Comparison of ENCODE assay signal across 13 mouse cellular contexts in the genomic region with DNA sequence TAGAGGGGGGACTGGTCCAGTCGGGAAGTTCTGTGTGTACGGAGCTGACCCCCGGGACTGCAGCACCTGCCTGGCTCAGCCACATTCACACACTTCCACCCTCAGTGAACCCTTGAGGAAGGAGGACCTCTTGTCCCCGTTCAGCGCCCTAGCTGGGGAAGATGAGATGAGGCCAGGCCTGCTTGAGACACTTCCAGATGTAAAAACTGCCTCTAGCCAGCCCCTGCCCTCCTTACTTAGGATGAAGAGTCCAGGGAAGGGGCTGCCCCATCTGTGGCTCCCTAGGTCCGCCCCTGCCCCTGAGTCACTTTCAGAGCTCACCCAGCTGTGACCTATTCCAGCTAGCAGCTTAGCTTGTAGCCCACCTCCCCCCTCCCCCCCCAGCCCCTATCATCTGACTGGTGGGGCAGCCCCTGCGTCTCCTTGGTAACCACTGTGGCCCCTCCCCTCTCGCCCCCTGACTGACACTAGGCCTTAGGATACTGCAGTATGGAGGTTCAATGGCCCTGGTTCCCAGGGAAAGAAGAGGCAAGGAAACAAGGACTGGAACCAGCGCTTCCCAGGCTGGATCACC. TPM values are rescaled to one million over a fixed set of nuclear protein-coding genes. Genes with fewer than 3 reads are reported as not detected.
DNase-seq lines count a peak whose midpoint lies in the region; ATAC-seq lines count a peak whose summit lies in the region.
"Had no signal": no experiment of that assay in that cellular context is flagged by ENCODE, and none has a peak within 500 bp of the region (broad histone marks: within the 10 kb centered on the region; RNA-seq: fewer than 3 reads in every experiment).

No protein-coding gene starts in this region.

- no peaks in the 10 kb centered on the region for H3K9me3 ChIP-seq in forebrain, embryonic 11.5 days (ENCODE audit: control insufficient read depth, low read length)
- H3K9me3 ChIP-seq in forebrain, embryonic 14.5 days (replicated peaks; ENCODE audit: control insufficient read depth, low read length) = no peaks in the 10 kb centered on the region
- H3K9me3 ChIP-seq in hindbrain, embryonic 13.5 days = no peaks in the 10 kb centered on the region
- H3K9me3 ChIP-seq in liver, embryonic 12.5 days (replicated peaks) = no peaks in the 10 kb centered on the region
- H3K9me3 ChIP-seq: liver, embryonic 13.5 days had no signal

- no peak overlapping the region for H3K4me3 ChIP-seq in forebrain, embryonic 11.5 days (ENCODE audit: low read depth, low read length)
- no peak overlapping the region for H3K4me3 ChIP-seq in forebrain, embryonic 14.5 days (ENCODE audit: low read depth, low read length)
- no peak overlapping the region for H3K4me3 ChIP-seq in hindbrain, embryonic 13.5 days
- H3K4me3 ChIP-seq in liver, embryonic 12.5 days = no peak overlapping the region
- H3K4me3 ChIP-seq: liver, embryonic 13.5 days had no signal

- 0 out of 2 replicates have a peak overlapping the region, but pooled peaks have one; percentile 21 for H3K27ac ChIP-seq in forebrain, embryonic 11.5 days (ENCODE audit: low read depth, low read length)
- H3K27ac ChIP-seq in forebrain, embryonic 14.5 days (ENCODE audit: low read depth, low read length) = no peak overlapping the region
- peak overlapping the region; percentile 58; the same call in 1 of the 2 replicates for H3K27ac ChIP-seq in hindbrain, embryonic 13.5 days
- H3K27ac ChIP-seq in liver, embryonic 12.5 days = no peak overlapping the region
- H3K27ac ChIP-seq: liver, embryonic 13.5 days; macrophage had no signal

- H3K27me3 ChIP-seq in forebrain, embryonic 11.5 days (ENCODE audit: control insufficient read depth, insufficient read depth, low read length) = no peaks in the 10 kb centered on the region
- no peaks in the 10 kb centered on the region for H3K27me3 ChIP-seq in forebrain, embryonic 14.5 days (replicated peaks; ENCODE audit: control insufficient read depth, insufficient read depth, low read length)
- H3K27me3 ChIP-seq in hindbrain, embryonic 13.5 days = no peaks in the 10 kb centered on the region
- peaks cover 5% of the 10 kb centered on the region; the same call in 1 of the 2 replicates for H3K27me3 ChIP-seq in liver, embryonic 12.5 days (replicated peaks)

- DNase-seq in forebrain, embryonic 11.5 days (ENCODE audit: low spot score) = peak; percentile 79
- DNase-seq in forebrain, embryonic 14.5 days (ENCODE audit: low spot score) = no peak
- DNase-seq in embryo, embryonic 11.5 days (ENCODE audit: low read depth, low spot score) = peak; percentile 32
- peak; percentile 67 for DNase-seq in neural tube, embryonic 10.5 days (ENCODE audit: extremely low spot score, low spot score)
- no peak for DNase-seq in frontal cortex, postnatal 10 days (ENCODE audit: low spot score in 2 of 2)
- no peak for DNase-seq in adrenal gland, postnatal 36 days
- DNase-seq: adrenal gland, adult 8-10 months; cerebellum, adult 11 months; liver, embryonic 13.5 days; thymus, postnatal 4 days had no signal

- H3K4me1 ChIP-seq in forebrain, embryonic 11.5 days (replicated peaks; ENCODE audit: control insufficient read depth, insufficient read depth, low read length) = peaks cover 7% of the 10 kb centered on the region; the same call in 1 of the 2 replicates
- no peaks in the 10 kb centered on the region for H3K4me1 ChIP-seq in forebrain, embryonic 14.5 days (ENCODE audit: control insufficient read depth, insufficient read depth, low read length)
- H3K4me1 ChIP-seq in hindbrain, embryonic 13.5 days (replicated peaks) = peaks cover 29% of the 10 kb centered on the region
- peaks cover 33% of the 10 kb centered on the region for H3K4me1 ChIP-seq in liver, embryonic 12.5 days

- peak; percentile 58; the same call in 1 of the 2 replicates for ATAC-seq in forebrain, embryonic 11.5 days (replicated peaks; ENCODE audit: low FRiP score)
- no peak for ATAC-seq in forebrain, embryonic 14.5 days
- ATAC-seq in hindbrain, embryonic 13.5 days (ENCODE audit: low FRiP score) = 0 out of 2 replicates have a peak, but pooled peaks have one; percentile 15
- no peak for ATAC-seq in liver, embryonic 12.5 days

- peak overlapping the region; percentile 43; the same call in 1 of the 2 replicates for H3K9ac ChIP-seq in forebrain, embryonic 11.5 days (ENCODE audit: low read length)
- no peak overlapping the region for H3K9ac ChIP-seq in forebrain, embryonic 14.5 days (ENCODE audit: low read length)
- H3K9ac ChIP-seq in hindbrain, embryonic 13.5 days = peak overlapping the region; percentile 53
- H3K9ac ChIP-seq in liver, embryonic 12.5 days = no peak overlapping the region
- H3K9ac ChIP-seq: liver, embryonic 13.5 days had no signal

- WGBS in forebrain, embryonic 11.5 days = 8% methylated on average over 9 of the region's 9 CpGs
- WGBS in forebrain, embryonic 14.5 days = 11% methylated on average over 9 of the region's 9 CpGs
- 9% methylated on average over 8 of the region's 9 CpGs for WGBS in hindbrain, embryonic 13.5 days
- WGBS in liver, embryonic 12.5 days (ENCODE audit: insufficient replicate concordance) = 29% methylated on average over 9 of the region's 9 CpGs

- H3K4me2 ChIP-seq in forebrain, embryonic 11.5 days (ENCODE audit: low read depth, low read length, severe bottlenecking) = no peak overlapping the region
- H3K4me2 ChIP-seq in forebrain, embryonic 14.5 days (ENCODE audit: low read length) = no peak overlapping the region
- H3K4me2 ChIP-seq in hindbrain, embryonic 13.5 days = no peak overlapping the region
- H3K4me2 ChIP-seq in liver, embryonic 12.5 days = no peak overlapping the region
- H3K4me2 ChIP-seq: liver, embryonic 13.5 days had no signal

- H3K36me3 ChIP-seq in forebrain, embryonic 11.5 days (ENCODE audit: control insufficient read depth, insufficient read depth, low read length) = no peaks in the 10 kb centered on the region
- 0 out of 2 replicates have a peak, but pooled peaks cover 5% of the 10 kb centered on the region for H3K36me3 ChIP-seq in forebrain, embryonic 14.5 days (ENCODE audit: control insufficient read depth, insufficient read depth, low read length)
- peaks cover 27% of the 10 kb centered on the region for H3K36me3 ChIP-seq in hindbrain, embryonic 13.5 days
- no peaks in the 10 kb centered on the region for H3K36me3 ChIP-seq in liver, embryonic 12.5 days
- H3K36me3 ChIP-seq: liver, embryonic 13.5 days had no signal

RNA-seq across cellular contexts. Expression of gene Csdc2, which starts 6.7 kb away (rescaled TPM):
- 16.6 and 20.1 TPM in 2 replicates for polyA plus RNA-seq in forebrain, embryonic 11.5 days (2014; fragmentation: Nextera tagmentation; extraction: Ambion mirVana)
- polyA plus RNA-seq in forebrain, embryonic 14.5 days (2014; fragmentation: Nextera tagmentation; extraction: Ambion mirVana) = 72.8 and 110 TPM in 2 replicates
- 130 and 137 TPM in 2 replicates for polyA plus RNA-seq in hindbrain, embryonic 13.5 days (2015; fragmentation: Nextera tagmentation; extraction: Ambion mirVana)
- polyA plus RNA-seq in liver, embryonic 12.5 days (2016; fragmentation: Nextera tagmentation; extraction: Ambion mirVana) = 1.8 and 2.5 TPM in 2 replicates
- 10 to 100 TPM; 12.4 to 16.0 TPM for total RNA-seq in adrenal gland, postnatal 36 days (2021)

RNA-seq across cellular contexts. Expression of gene Polr3h, which starts 17.2 kb away (rescaled TPM):
- 65.1 and 80.5 TPM in 2 replicates for polyA plus RNA-seq in forebrain, embryonic 11.5 days (2014; fragmentation: Nextera tagmentation; extraction: Ambion mirVana)
- polyA plus RNA-seq in forebrain, embryonic 14.5 days (2014; fragmentation: Nextera tagmentation; extraction: Ambion mirVana) = 99.6 and 110 TPM in 2 replicates
- polyA plus RNA-seq in hindbrain, embryonic 13.5 days (2015; fragmentation: Nextera tagmentation; extraction: Ambion mirVana) = 73.3 and 76.8 TPM in 2 replicates
- 87.2 and 96.3 TPM in 2 replicates for polyA plus RNA-seq in liver, embryonic 12.5 days (2016; fragmentation: Nextera tagmentation; extraction: Ambion mirVana)
- 10 to 100 TPM; 23.5 to 24.9 TPM for total RNA-seq in adrenal gland, postnatal 36 days (2021)

RNA-seq across cellular contexts. Expression of gene Pmm1, which starts 17.5 kb away (rescaled TPM):
- polyA plus RNA-seq in forebrain, embryonic 11.5 days (2014; fragmentation: Nextera tagmentation; extraction: Ambion mirVana) = 35.1 and 36.9 TPM in 2 replicates
- 92.6 and 93.3 TPM in 2 replicates for polyA plus RNA-seq in forebrain, embryonic 14.5 days (2014; fragmentation: Nextera tagmentation; extraction: Ambion mirVana)
- 62.9 and 65.3 TPM in 2 replicates for polyA plus RNA-seq in hindbrain, embryonic 13.5 days (2015; fragmentation: Nextera tagmentation; extraction: Ambion mirVana)
- polyA plus RNA-seq in liver, embryonic 12.5 days (2016; fragmentation: Nextera tagmentation; extraction: Ambion mirVana) = 24.6 and 28.0 TPM in 2 replicates
- total RNA-seq in adrenal gland, postnatal 36 days (2021) = 10 to 100 TPM; 51.1 to 90.8 TPM

RNA-seq across cellular contexts. Expression of gene 1700029P11Rik, which starts 37.1 kb away (rescaled TPM):
- not detected in 2 replicates for polyA plus RNA-seq in forebrain, embryonic 11.5 days (2014; fragmentation: Nextera tagmentation; extraction: Ambion mirVana)
- polyA plus RNA-seq in forebrain, embryonic 14.5 days (2014; fragmentation: Nextera tagmentation; extraction: Ambion mirVana) = not detected in 2 replicates
- not detected in 2 replicates for polyA plus RNA-seq in hindbrain, embryonic 13.5 days (2015; fragmentation: Nextera tagmentation; extraction: Ambion mirVana)
- polyA plus RNA-seq in liver, embryonic 12.5 days (2016; fragmentation: Nextera tagmentation; extraction: Ambion mirVana) = not detected in 2 replicates
- not detected for total RNA-seq in adrenal gland, postnatal 36 days (2021)
- total RNA-seq: adrenal gland, adult 8-10 months had no signal
- polyA plus RNA-seq: liver, embryonic 13.5 days; macrophage had no signal

RNA-seq across cellular contexts. Expression of gene Xrcc6, which starts 44.4 kb away (rescaled TPM):
- polyA plus RNA-seq in forebrain, embryonic 11.5 days (2014; fragmentation: Nextera tagmentation; extraction: Ambion mirVana) = 72.9 and 80.6 TPM in 2 replicates
- 55.4 and 56.9 TPM in 2 replicates for polyA plus RNA-seq in forebrain, embryonic 14.5 days (2014; fragmentation: Nextera tagmentation; extraction: Ambion mirVana)
- 43.4 and 44.9 TPM in 2 replicates for polyA plus RNA-seq in hindbrain, embryonic 13.5 days (2015; fragmentation: Nextera tagmentation; extraction: Ambion mirVana)
- 94.9 and 98.7 TPM in 2 replicates for polyA plus RNA-seq in liver, embryonic 12.5 days (2016; fragmentation: Nextera tagmentation; extraction: Ambion mirVana)
- total RNA-seq in adrenal gland, postnatal 36 days (2021) = 10 to 100 TPM; 55.2 to 81.1 TPM

Comparison
In these comparisons a context has a peak if more than half of its experiments do, and no peak if none do; other contexts are left out.
1. ATAC-seq: peak in forebrain, embryonic 11.5 days (single experiment) and hindbrain, embryonic 13.5 days (single experiment); none in forebrain, embryonic 14.5 days (single experiment) and liver, embryonic 12.5 days (single experiment).
2. DNase-seq: peak in forebrain, embryonic 11.5 days (single experiment), embryo, embryonic 11.5 days (single experiment) and neural tube, embryonic 10.5 days (single experiment); none in forebrain, embryonic 14.5 days (single experiment), frontal cortex, postnatal 10 days (0 of 2) and adrenal gland, postnatal 36 days (0 of 2).
3. H3K27ac ChIP-seq: peak in forebrain, embryonic 11.5 days (single experiment) and hindbrain, embryonic 13.5 days (single experiment); none in forebrain, embryonic 14.5 days (single experiment) and liver, embryonic 12.5 days (single experiment).
4. H3K9ac ChIP-seq: peak in forebrain, embryonic 11.5 days (single experiment) and hindbrain, embryonic 13.5 days (single experiment); none in forebrain, embryonic 14.5 days (single experiment) and liver, embryonic 12.5 days (single experiment).